Mouse (Mus musculus): Measurements from ENCODE around the gene Zc3hav1. TPM values are rescaled to one million over a fixed set of nuclear protein-coding genes. Genes with fewer than 3 reads are reported as not detected.
A peak's percentile ranks its signal among the peaks of the same experiment; 100 is the strongest.

Zc3hav1 gene
- 3.3 and 6.1 TPM in 2 replicates for polyA plus RNA-seq (2012; ENCODE audit: insufficient read depth, low replicate concordance)

DNA sequence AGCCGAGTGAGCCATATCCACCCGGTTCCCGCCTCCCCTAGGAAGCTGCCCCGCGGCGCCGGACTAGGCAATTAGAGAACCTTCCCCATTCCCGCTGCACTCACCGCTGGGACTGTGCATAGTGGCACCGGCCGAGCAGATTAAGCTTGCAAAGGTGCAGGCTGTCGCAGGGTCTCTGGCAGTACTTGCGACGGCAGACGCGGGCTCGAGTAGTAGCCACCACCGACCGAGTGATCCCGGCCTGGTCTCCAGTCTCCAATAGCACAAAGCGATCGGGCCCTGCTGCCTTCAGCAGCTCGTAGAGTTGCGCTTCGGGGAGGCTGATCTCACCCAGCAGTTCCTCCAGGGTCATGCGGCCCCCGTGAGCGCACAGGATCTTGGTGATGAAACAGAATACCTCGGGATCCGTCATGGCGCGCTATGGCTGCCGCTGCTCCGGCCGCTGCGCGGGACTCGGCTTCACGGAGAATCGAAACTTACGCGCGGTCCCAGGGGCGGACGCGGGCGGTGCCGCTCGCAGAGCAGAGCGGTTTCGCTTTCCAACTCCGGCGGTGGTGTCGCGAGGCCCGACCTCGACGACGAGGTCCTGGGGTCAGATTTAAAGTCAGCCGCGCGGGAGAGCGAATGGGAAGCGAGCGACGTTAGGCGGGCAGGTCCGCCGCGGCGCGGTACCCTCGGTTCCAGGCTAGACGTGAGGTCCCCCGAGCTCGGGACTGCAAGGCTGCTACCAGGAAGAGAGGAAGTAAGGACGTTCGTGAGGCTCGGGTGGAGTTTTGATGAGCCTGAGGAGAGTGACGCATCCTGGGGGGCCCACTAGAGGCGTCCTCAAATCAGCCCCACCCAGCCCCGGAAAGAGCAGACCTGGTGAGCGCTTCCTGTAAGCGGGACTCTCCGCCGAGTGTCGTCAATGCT, at the start of gene Zc3hav1:
Gene Zc3hav1 (minus strand): TSS at position 793 of the 912 bp plus-strand sequence.
- Histone ChIP-seq H3K4me1 (peaks cover 65% of the 10 kb centered on the region), H3K36me3 (replicated peaks; ENCODE audit: low read length) (peaks cover 14% of the 10 kb centered on the region), H3K27me3 (replicated peaks) (no peaks in the 10 kb centered on the region), H3K9me3 (no peaks in the 10 kb centered on the region), H3K4me3 (replicated peaks) (peak within 1 kb of the TSS; percentile 99)
- TF ChIP-seq FLI1 (IDR thresholded peaks at IDR 0.05; ENCODE audit: low read length) (no peak; the same call in 1 of the 2 replicates), GATA1 (IDR thresholded peaks at IDR 0.05; ENCODE audit: borderline replicate concordance, low read length) (no peak)

DNA sequence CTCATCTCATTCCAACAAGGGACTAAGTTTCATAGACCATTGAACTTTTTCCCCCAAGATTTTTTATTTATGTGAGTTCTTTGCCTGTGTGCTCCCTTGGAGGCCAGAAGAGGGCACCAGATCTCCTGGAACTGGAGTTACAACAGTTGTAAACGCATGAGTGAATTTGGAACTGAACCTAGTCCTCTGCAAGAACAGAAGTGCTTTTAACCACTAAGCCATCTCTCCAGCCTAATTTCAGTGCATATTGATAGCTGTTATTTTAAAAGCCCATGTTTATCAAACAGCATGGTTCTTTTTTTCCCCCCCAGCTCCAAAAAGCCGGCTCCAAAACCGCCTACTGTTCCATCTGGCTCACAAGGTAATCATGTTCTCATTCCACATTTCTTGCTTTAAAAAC, 35.3 kb upstream of the Zc3hav1 start:
- TF ChIP-seq GATA1 (IDR thresholded peaks at IDR 0.05; ENCODE audit: borderline replicate concordance, low read length) (no peak), FLI1 (IDR thresholded peaks at IDR 0.05; ENCODE audit: low read length) (no peak)
- H3K4me3 ChIP-seq (replicated peaks): no peak overlapping the region

DNA sequence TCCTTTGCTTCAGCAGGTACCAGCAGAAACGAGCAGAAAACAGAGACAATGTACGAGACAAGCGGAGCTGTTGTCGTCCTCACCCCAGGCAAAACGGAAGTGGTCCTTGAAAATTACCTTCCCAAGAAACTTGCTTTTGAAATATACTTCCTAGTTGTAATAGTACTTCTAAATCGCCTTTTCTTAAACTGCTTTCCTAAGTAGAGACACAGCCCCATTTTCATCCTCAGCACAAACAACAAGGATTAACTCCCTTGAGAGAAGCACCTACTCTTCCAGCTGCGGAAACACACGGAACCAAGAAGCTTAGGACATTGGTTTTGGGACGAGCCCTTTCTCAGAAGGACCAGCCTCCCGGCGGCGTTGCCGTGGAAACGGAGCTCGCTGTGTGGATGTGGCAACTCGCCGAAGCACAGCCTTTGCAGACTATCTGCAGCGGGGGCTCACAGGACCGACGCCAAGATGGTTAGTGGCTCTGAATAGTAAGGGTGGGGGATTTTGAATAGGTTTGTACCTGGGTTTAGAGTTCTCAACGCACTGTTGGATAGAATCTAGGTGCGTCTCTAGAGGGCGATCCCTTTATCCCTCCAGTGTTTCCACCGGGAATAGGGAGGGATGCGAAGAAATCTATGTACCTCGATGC, 26.8 kb upstream of the Zc3hav1 start, which contains the start of gene Ttc26:
Gene Ttc26 (plus strand): TSS at position 341 of the 643 bp plus-strand sequence.
- no peak for TF ChIP-seq GATA1 (IDR thresholded peaks at IDR 0.05; ENCODE audit: borderline replicate concordance, low read length)
- TF ChIP-seq FLI1 (IDR thresholded peaks at IDR 0.05; ENCODE audit: low read length): no peak
- H3K4me1 ChIP-seq: peaks cover 17% of the 10 kb centered on the region
- H3K27me3 ChIP-seq (replicated peaks): no peaks in the 10 kb centered on the region
- peak within 1 kb of the TSS; percentile 93 for H3K4me3 ChIP-seq (replicated peaks)
- no peaks in the 10 kb centered on the region for H3K9me3 ChIP-seq
- H3K36me3 ChIP-seq (replicated peaks; ENCODE audit: low read length): no peaks in the 10 kb centered on the region

More for the DNA sequence above, 35.3 kb upstream of the Zc3hav1 start:
- no peaks in the 10 kb centered on the region for H3K4me1 ChIP-seq
- no peaks in the 10 kb centered on the region for H3K27me3 ChIP-seq (replicated peaks)
- no peaks in the 10 kb centered on the region for H3K9me3 ChIP-seq
- H3K36me3 ChIP-seq (replicated peaks; ENCODE audit: low read length): no peaks in the 10 kb centered on the region

DNA sequence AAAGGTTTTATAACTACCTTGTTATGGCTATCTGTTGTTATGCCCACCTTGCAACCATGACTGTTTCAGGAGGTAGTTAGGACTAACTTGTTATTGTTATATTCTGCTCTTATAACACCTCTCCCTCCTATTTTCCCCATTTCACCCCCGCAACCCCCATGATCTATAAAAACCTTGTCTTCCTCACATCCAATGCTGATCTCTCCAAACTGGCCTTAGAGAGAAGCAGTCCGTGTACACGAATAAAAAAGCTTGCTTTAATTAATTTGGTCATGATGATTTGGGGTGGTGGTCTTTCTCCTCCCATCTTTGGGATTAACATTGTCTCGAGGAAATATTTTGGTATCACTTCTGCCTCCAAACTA, 26.3 kb upstream of the Zc3hav1 start:
- H3K9me3 ChIP-seq: no peaks in the 10 kb centered on the region
- TF ChIP-seq GATA1 (IDR thresholded peaks at IDR 0.05; ENCODE audit: borderline replicate concordance, low read length) (no peak), FLI1 (IDR thresholded peaks at IDR 0.05; ENCODE audit: low read length) (no peak)
- H3K27me3 ChIP-seq (replicated peaks): no peaks in the 10 kb centered on the region
- H3K4me3 ChIP-seq (replicated peaks): peak overlapping the region; percentile 93
- peaks cover 17% of the 10 kb centered on the region for H3K4me1 ChIP-seq
- no peaks in the 10 kb centered on the region for H3K36me3 ChIP-seq (replicated peaks; ENCODE audit: low read length)

DNA sequence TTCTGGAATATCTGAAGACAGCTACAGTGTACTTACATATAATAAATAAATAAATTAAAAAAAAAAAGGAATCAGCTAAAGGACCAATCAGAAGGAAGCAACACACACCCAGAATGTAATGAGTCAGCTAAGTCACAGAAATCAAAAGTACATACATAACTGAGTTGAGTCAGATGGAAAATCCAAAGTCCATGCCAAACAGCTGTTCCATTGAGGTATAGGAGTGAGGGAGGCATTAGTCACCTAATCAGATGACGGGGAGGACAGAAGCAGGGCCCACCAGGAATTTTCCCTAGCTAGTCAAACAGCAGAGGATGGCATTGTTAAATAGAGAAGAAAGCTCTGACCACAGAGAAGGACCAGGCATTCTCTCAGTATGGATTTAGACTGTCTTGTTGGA, 19.9 kb upstream of the Zc3hav1 start:
- TF ChIP-seq GATA1 (IDR thresholded peaks at IDR 0.05; ENCODE audit: borderline replicate concordance, low read length): no peak
- no peak for TF ChIP-seq FLI1 (IDR thresholded peaks at IDR 0.05; ENCODE audit: low read length)
- Histone ChIP-seq H3K4me1 (peaks cover 10% of the 10 kb centered on the region), H3K4me3 (replicated peaks) (no peak overlapping the region), H3K27me3 (replicated peaks) (peaks cover under 1% of the 10 kb centered on the region), H3K36me3 (replicated peaks; ENCODE audit: low read length) (no peaks in the 10 kb centered on the region), H3K9me3 (peaks cover 18% of the 10 kb centered on the region)

DNA sequence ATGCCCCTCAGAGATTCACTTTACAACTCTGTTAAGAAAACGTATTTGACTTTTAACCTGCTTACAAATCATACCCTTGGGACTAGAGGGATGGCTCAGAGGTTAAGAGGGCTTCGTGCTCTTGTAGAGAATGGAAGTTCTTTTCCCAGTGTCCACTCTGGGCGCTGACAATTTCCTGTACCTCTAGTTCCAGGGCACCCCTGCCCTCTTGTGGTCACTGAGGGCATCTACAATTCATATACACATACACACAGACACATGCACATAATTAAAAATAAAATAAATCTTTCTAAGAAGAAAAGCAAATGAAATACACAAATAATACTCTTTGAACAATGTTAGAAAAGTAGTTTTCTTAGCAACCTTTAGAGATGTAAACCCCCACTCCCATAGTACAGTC, 15.5 kb upstream of the Zc3hav1 start:
- Histone ChIP-seq H3K9me3 (peaks cover 31% of the 10 kb centered on the region), H3K36me3 (replicated peaks; ENCODE audit: low read length) (peaks cover 5% of the 10 kb centered on the region), H3K4me1 (peaks cover 13% of the 10 kb centered on the region), H3K27me3 (replicated peaks) (peaks cover 6% of the 10 kb centered on the region), H3K4me3 (replicated peaks) (no peak overlapping the region)
- TF ChIP-seq GATA1 (IDR thresholded peaks at IDR 0.05; ENCODE audit: borderline replicate concordance, low read length) (no peak), FLI1 (IDR thresholded peaks at IDR 0.05; ENCODE audit: low read length) (no peak)

DNA sequence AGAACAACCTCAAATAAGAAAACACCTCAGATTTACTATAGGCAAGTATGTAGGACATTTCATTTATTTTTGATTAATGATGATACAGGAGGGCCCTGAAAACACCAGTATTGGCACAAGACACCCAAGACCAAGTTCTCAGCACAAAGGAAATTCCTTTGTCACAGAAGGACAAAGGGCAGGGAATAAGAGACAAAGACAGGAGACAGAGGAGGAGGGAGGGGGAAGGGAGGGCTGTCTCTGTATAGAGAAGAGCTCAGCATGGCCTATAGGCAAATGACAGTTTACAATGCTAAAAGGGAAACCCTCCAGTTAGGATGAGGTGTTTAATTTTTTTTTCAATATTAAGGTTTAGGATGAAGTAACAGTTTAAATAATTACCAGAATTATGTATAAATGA, 9.7 kb upstream of the Zc3hav1 start:
- no peak overlapping the region for H3K4me3 ChIP-seq (replicated peaks)
- peaks cover 5% of the 10 kb centered on the region for H3K27me3 ChIP-seq (replicated peaks)
- TF ChIP-seq GATA1 (IDR thresholded peaks at IDR 0.05; ENCODE audit: borderline replicate concordance, low read length) (no peak), FLI1 (IDR thresholded peaks at IDR 0.05; ENCODE audit: low read length) (no peak)
- peaks cover 26% of the 10 kb centered on the region for H3K4me1 ChIP-seq
- H3K9me3 ChIP-seq: peaks cover 11% of the 10 kb centered on the region
- H3K36me3 ChIP-seq (replicated peaks; ENCODE audit: low read length): peaks cover 5% of the 10 kb centered on the region

DNA sequence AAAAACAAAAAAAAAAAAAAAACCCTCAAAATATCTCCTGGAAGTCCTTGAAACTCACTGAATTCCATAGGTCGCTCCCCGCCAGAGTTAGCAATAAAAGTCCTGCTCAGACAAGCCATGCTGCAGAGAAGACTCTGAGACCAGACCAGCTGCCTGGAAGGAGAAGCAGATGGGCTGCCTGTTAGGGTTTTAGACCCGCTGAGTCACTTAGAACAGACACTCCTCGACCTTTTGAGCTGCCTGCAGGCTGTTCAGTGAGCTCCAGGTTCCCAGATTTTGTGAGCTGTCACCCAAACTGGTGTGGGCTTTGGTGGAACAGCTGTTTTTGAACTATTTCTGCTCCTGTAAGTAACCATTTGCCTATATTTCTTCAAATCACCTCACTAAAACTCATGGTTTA, 9.0 kb upstream of the Zc3hav1 start:
- TF ChIP-seq FLI1 (IDR thresholded peaks at IDR 0.05; ENCODE audit: low read length): no peak
- TF ChIP-seq GATA1 (IDR thresholded peaks at IDR 0.05; ENCODE audit: borderline replicate concordance, low read length): no peak
- peaks cover 29% of the 10 kb centered on the region for H3K4me1 ChIP-seq
- peaks cover 3% of the 10 kb centered on the region for H3K27me3 ChIP-seq (replicated peaks)
- H3K9me3 ChIP-seq: peaks cover 11% of the 10 kb centered on the region
- peaks cover 5% of the 10 kb centered on the region for H3K36me3 ChIP-seq (replicated peaks; ENCODE audit: low read length)
- no peak overlapping the region for H3K4me3 ChIP-seq (replicated peaks)

DNA sequence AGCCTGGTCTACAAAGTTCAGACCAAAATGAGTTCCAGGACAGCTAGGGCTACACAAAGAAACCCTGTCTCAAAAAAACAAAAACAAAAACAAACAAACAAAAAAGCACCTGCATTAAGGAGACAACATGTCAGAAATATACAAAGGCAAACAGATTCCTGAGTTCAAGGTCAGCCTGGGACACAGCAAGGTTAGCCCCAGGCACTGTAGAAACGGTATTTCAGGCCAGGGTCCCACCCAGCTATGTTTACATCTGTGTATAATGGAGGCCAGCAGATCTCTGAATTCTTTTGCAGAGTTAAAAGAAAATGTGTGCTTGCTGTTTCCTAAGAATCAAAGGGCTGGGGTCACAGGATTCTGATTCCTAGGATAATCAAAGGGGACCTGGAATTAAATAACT, 7.5 kb upstream of the Zc3hav1 start:
- Histone ChIP-seq H3K4me1 (peaks cover 32% of the 10 kb centered on the region), H3K27me3 (replicated peaks) (no peaks in the 10 kb centered on the region), H3K9me3 (peaks cover 10% of the 10 kb centered on the region), H3K36me3 (replicated peaks; ENCODE audit: low read length) (peaks cover 5% of the 10 kb centered on the region), H3K4me3 (replicated peaks) (no peak overlapping the region)
- TF ChIP-seq GATA1 (IDR thresholded peaks at IDR 0.05; ENCODE audit: borderline replicate concordance, low read length) (no peak), FLI1 (IDR thresholded peaks at IDR 0.05; ENCODE audit: low read length) (no peak)

DNA sequence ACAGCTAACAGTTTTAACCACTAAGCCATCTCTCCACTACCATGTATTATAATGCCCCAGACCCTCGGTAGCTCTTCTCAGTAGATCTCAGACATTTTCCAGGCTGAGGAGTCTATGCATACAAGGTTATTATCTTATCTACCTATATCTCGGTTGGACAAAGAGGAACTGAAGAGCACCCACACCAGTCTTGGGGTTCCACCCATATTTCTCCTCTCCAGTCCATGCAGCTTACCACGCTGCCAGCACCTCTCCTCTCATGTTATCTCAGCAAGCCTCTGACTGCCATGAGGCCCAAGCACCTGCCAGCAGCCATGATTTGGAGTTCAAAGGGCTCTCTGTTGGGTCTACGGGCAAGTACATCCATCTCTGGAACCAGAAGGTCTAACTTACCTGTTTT, 6.7 kb upstream of the Zc3hav1 start:
- H3K4me3 ChIP-seq (replicated peaks): no peak overlapping the region
- TF ChIP-seq FLI1 (IDR thresholded peaks at IDR 0.05; ENCODE audit: low read length) (no peak), GATA1 (IDR thresholded peaks at IDR 0.05; ENCODE audit: borderline replicate concordance, low read length) (no peak)
- H3K4me1 ChIP-seq: peaks cover 33% of the 10 kb centered on the region
- peaks cover 3% of the 10 kb centered on the region for H3K36me3 ChIP-seq (replicated peaks; ENCODE audit: low read length)
- no peaks in the 10 kb centered on the region for H3K27me3 ChIP-seq (replicated peaks)
- peaks cover 5% of the 10 kb centered on the region for H3K9me3 ChIP-seq
